Mouse (Mus musculus): Measurements from ENCODE around the gene Atg14.

GRCm38 (mm10) chr14:47544286-47544685 is 26.2 kb downstream of the Atg14 start:
- TF ChIP-seq GATA1 (IDR thresholded peaks at IDR 0.05; ENCODE audit: borderline replicate concordance, low read length) (no peak), FLI1 (IDR thresholded peaks at IDR 0.05; ENCODE audit: low read length) (no peak)

Data from megakaryocyte, embryonic 14.5 days (primary cell).